Mouse (Mus musculus): Measurements from ENCODE around the gene Rps6kl1. TPM values are rescaled to one million over a fixed set of nuclear protein-coding genes. Genes with fewer than 3 reads are reported as not detected.

Rps6kl1 gene
- total and polyA plus RNA-seq, 3 experiments: 2.3 to 3.4 (median 2.4) TPM

DNA sequence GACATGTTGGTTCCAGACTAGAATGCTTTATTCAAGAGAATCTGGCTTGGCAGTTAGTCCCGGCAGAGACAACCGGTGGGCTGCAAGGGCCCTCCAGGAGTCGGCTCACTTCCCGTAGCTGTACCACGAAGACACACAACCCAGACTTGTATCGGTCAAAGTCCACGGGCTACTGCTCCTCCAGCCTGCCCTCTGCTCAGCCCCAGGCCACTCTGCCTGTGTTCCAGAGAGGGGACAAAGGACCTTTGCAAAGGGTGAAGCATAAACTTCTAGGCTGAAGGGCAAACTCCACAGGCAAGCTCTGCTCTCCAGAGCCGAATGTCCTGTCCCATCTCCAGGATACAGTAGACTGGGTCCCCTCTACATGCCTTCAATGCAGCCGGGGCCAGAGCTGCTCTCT, 15.6 kb upstream of the Rps6kl1 start:
- 94% methylated on average over 9 of the region's 9 CpGs for WGBS
- Histone ChIP-seq H3K36me3 (ENCODE audit: control insufficient read depth, insufficient read depth, low read length) (no peaks in the 10 kb centered on the region), H3K4me1 (ENCODE audit: control insufficient read depth, insufficient read depth, low read length) (peaks cover 8% of the 10 kb centered on the region), H3K27ac (no peak overlapping the region), H3K9ac (ENCODE audit: low read depth, low read length) (no peak overlapping the region), H3K79me2 (replicated peaks; ENCODE audit: control insufficient read depth, insufficient read depth, low read length) (no peaks in the 10 kb centered on the region), H3K4me3 (no peak overlapping the region), H3K27me3 (ENCODE audit: control insufficient read depth, insufficient read depth, low read length) (no peaks in the 10 kb centered on the region)
- peak in 1 of 2 experiments; percentile 18 for DNase-seq
- intact Hi-C loops (cut with DNase I): loop anchor here (5.0 kb wide), 2 partner anchors 36 to 121 kb away; partner anchors contain the start of genes Acyp1 and Zc2hc1c
- no peak for TF ChIP-seq CTCF (IDR thresholded peaks at IDR 0.05)
- TF ChIP-seq POLR2A (IDR thresholded peaks at IDR 0.05; ENCODE audit: insufficient read depth, low read depth, low read length): no peak
- no peak for TF ChIP-seq EP300 (IDR thresholded peaks at IDR 0.05; ENCODE audit: insufficient read depth, low read depth, low read length)

DNA sequence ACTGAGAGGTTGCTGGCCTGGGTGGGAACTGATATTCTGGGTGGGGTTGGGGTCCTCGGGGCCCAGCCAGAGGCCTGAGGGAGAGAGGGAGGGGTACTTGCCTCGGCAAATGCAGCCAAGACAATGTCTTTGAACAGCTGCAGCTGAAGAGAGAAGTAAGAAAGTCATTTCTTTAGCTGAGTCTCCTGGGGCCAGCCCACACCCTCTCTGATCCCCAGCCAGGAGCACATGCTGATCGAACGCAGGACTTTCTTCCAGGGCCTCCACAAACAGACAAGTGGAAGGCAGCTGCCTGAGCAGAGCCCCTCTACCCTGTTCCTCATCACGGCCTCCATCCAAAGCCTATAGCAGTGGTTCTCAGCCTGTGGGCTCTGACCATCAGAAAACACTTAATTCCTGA, 13.9 kb upstream of the Rps6kl1 start:
- no peaks in the 10 kb centered on the region for H3K36me3 ChIP-seq (ENCODE audit: control insufficient read depth, insufficient read depth, low read length)
- no peak overlapping the region for H3K27ac ChIP-seq
- no peak overlapping the region for H3K4me3 ChIP-seq
- H3K79me2 ChIP-seq (replicated peaks; ENCODE audit: control insufficient read depth, insufficient read depth, low read length): no peaks in the 10 kb centered on the region
- TF ChIP-seq CTCF (IDR thresholded peaks at IDR 0.05) (no peak), POLR2A (IDR thresholded peaks at IDR 0.05; ENCODE audit: insufficient read depth, low read depth, low read length) (no peak), EP300 (IDR thresholded peaks at IDR 0.05; ENCODE audit: insufficient read depth, low read depth, low read length) (no peak)
- intact Hi-C loops (cut with DNase I): loop anchor here (5.0 kb wide), 2 partner anchors 37 to 122 kb away; partner anchors contain the start of genes Acyp1 and Zc2hc1c
- peaks cover 2% of the 10 kb centered on the region for H3K4me1 ChIP-seq (ENCODE audit: control insufficient read depth, insufficient read depth, low read length)
- WGBS: 66% methylated on average over 5 of the region's 5 CpGs
- no peaks in the 10 kb centered on the region for H3K27me3 ChIP-seq (ENCODE audit: control insufficient read depth, insufficient read depth, low read length)
- no peak overlapping the region for H3K9ac ChIP-seq (ENCODE audit: low read depth, low read length)
- peak; percentile 66 to 71 for DNase-seq

DNA sequence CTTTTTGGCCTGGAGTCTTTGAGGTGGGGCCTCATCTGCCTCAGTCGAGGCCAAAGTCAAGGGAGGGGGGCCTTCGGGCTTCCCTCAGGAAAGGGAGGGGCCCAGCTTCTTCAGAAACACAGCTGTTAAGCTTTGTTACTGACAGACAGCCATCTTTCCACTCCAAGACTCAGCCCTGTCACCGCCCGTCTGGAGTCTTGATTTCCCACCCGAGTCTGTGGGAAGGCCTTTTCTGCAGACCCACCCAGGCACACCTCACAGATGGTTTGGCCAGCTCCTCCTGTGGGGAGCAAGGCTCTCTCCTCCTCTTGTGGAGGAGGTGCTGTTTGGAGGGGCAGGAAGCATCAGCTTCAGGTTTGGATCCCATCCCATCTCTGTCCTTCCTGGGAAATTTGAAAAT, 8.5 kb upstream of the Rps6kl1 start:
- 30% methylated on average over 5 of the region's 5 CpGs for WGBS
- Histone ChIP-seq H3K36me3 (ENCODE audit: control insufficient read depth, insufficient read depth, low read length) (no peaks in the 10 kb centered on the region), H3K79me2 (replicated peaks; ENCODE audit: control insufficient read depth, insufficient read depth, low read length) (no peaks in the 10 kb centered on the region), H3K4me3 (no peak overlapping the region), H3K27me3 (ENCODE audit: control insufficient read depth, insufficient read depth, low read length) (no peaks in the 10 kb centered on the region), H3K27ac (peak overlapping the region; percentile 45), H3K4me1 (ENCODE audit: control insufficient read depth, insufficient read depth, low read length) (peaks cover 5% of the 10 kb centered on the region; the same call in 1 of the 2 replicates), H3K9ac (ENCODE audit: low read depth, low read length) (no peak overlapping the region)
- peak; percentile 72 to 79 for DNase-seq
- intact Hi-C loops (cut with DNase I): loop anchor here (5.0 to 10.0 kb wide), 2 partner anchors 33 to 325 kb away; no protein-coding TSS in a partner anchor
- TF ChIP-seq POLR2A (IDR thresholded peaks at IDR 0.05; ENCODE audit: insufficient read depth, low read depth, low read length) (no peak), EP300 (IDR thresholded peaks at IDR 0.05; ENCODE audit: insufficient read depth, low read depth, low read length) (peak; percentile 57; the same call in 1 of the 2 replicates)

DNA sequence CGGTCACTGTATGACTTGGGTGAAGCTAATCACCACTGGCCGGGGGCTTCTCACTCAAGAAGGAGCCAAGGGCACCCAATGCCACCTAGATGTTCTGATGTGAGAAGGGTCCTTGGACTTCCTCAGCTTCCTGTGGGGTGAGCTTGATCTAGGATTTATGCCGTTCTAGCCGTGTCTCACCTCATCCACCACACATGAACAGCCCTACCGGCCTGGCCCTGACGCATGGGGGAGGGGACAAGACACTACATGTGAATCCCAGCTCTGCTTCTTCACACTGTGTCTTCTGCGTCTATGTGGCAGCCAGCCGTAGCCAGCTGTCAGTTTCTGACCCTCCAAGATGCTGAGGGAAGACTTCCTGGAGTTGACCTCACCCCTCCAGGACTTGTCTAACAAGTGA, 7.7 kb upstream of the Rps6kl1 start:
- H3K36me3 ChIP-seq (ENCODE audit: control insufficient read depth, insufficient read depth, low read length): no peaks in the 10 kb centered on the region
- intact Hi-C loops (cut with DNase I): loop anchor here (5.0 to 10.0 kb wide), 2 partner anchors 34 to 326 kb away; no protein-coding TSS in a partner anchor
- WGBS: 83% methylated on average over 8 of the region's 8 CpGs
- no peak for DNase-seq
- no peak for TF ChIP-seq POLR2A (IDR thresholded peaks at IDR 0.05; ENCODE audit: insufficient read depth, low read depth, low read length)
- no peak overlapping the region for H3K9ac ChIP-seq (ENCODE audit: low read depth, low read length)
- no peak overlapping the region for H3K4me3 ChIP-seq
- H3K4me1 ChIP-seq (ENCODE audit: control insufficient read depth, insufficient read depth, low read length): peaks cover 5% of the 10 kb centered on the region; the same call in 1 of the 2 replicates
- H3K79me2 ChIP-seq (replicated peaks; ENCODE audit: control insufficient read depth, insufficient read depth, low read length): no peaks in the 10 kb centered on the region
- no peaks in the 10 kb centered on the region for H3K27me3 ChIP-seq (ENCODE audit: control insufficient read depth, insufficient read depth, low read length)
- H3K27ac ChIP-seq: peak overlapping the region; percentile 45

DNA sequence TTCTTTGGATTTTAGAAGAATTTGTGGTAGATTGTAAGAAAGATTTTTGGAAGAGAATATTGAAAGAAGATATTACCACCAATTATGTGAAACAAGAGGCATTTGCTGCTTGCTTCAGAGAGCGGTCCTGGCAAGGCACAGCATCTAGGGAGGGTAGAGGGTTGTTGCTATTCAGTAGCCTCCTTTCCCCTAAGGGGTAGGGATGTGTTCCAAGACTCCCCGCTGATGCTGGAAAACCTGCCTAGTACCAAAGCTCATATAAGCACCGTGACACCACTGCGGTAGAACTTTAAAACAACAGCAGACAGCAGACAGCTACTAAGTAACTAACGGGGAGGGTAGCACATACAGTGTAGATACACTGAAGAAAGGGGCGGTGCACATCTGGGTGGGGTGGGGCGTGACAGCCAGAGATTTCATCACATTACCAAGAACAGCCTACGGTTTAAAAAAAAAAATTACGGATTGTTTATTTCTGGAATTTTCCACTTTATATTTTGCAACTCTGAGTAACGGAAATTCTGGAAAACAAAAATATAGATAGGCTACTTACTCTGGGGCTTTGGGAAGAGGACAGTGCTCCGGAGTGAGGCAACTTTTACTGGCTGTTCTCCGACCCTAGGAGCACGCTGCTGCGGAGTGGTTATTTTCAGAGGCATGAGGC, 6.9 kb upstream of the Rps6kl1 start:
- Histone ChIP-seq H3K27me3 (ENCODE audit: control insufficient read depth, insufficient read depth, low read length) (no peaks in the 10 kb centered on the region), H3K36me3 (ENCODE audit: control insufficient read depth, insufficient read depth, low read length) (no peaks in the 10 kb centered on the region), H3K4me3 (no peak overlapping the region), H3K79me2 (replicated peaks; ENCODE audit: control insufficient read depth, insufficient read depth, low read length) (no peaks in the 10 kb centered on the region), H3K4me1 (ENCODE audit: control insufficient read depth, insufficient read depth, low read length) (peaks cover 5% of the 10 kb centered on the region; the same call in 1 of the 2 replicates), H3K9ac (ENCODE audit: low read depth, low read length) (no peak overlapping the region), H3K27ac (peak overlapping the region; percentile 45; the same call in 1 of the 2 replicates)
- TF ChIP-seq POLR2A (IDR thresholded peaks at IDR 0.05; ENCODE audit: insufficient read depth, low read depth, low read length) (no peak), EP300 (IDR thresholded peaks at IDR 0.05; ENCODE audit: insufficient read depth, low read depth, low read length) (no peak), CTCF (IDR thresholded peaks at IDR 0.05) (no peak)
- intact Hi-C loops (cut with DNase I): loop anchor here (5.0 to 10.0 kb wide), 2 partner anchors 34 to 327 kb away; no protein-coding TSS in a partner anchor
- WGBS: 76% methylated on average over 14 of the region's 14 CpGs
- peak in 1 of 2 experiments; percentile 51 for DNase-seq

DNA sequence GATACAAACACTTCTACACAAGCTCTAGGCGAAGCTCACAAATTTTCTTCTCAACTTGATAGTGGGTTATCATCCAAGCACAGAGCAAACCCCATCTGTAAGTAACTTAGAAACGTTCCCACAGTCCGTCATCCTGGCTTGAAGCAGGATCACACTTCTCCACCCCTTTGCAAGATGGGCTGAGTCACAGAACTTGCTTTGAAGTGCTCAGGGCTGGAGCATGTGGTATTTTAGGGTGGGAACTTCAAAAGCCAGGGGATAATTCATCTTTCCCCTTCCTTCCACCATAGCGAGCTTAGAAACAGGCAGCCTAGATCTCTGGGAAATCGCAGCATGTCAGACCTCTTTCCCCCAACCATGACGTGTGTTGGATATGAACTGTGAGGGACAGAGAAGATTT, 5.3 kb upstream of the Rps6kl1 start:
- DNase-seq: no peak
- intact Hi-C loops (cut with DNase I): loop anchor here (5.0 to 10.0 kb wide), 2 partner anchors 36 to 328 kb away; no protein-coding TSS in a partner anchor
- Histone ChIP-seq H3K27me3 (ENCODE audit: control insufficient read depth, insufficient read depth, low read length) (no peaks in the 10 kb centered on the region), H3K27ac (no peak overlapping the region), H3K4me1 (ENCODE audit: control insufficient read depth, insufficient read depth, low read length) (peaks cover 5% of the 10 kb centered on the region; the same call in 1 of the 2 replicates), H3K4me3 (no peak overlapping the region), H3K79me2 (replicated peaks; ENCODE audit: control insufficient read depth, insufficient read depth, low read length) (no peaks in the 10 kb centered on the region), H3K9ac (ENCODE audit: low read depth, low read length) (no peak overlapping the region), H3K36me3 (ENCODE audit: control insufficient read depth, insufficient read depth, low read length) (no peaks in the 10 kb centered on the region)
- WGBS: 43% methylated on average over 6 of the region's 6 CpGs
- TF ChIP-seq POLR2A (IDR thresholded peaks at IDR 0.05; ENCODE audit: insufficient read depth, low read depth, low read length) (no peak), EP300 (IDR thresholded peaks at IDR 0.05; ENCODE audit: insufficient read depth, low read depth, low read length) (no peak), CTCF (IDR thresholded peaks at IDR 0.05) (no peak)
